Mouse (Mus musculus) embryonic facial prominence, embryonic 15.5 days (tissue): ENCODE measurements around the gene Gm21972. TPM values are rescaled to one million over a fixed set of nuclear protein-coding genes. Genes with fewer than 3 reads are reported as not detected.

Source experiments
- ATAC-seq: fragments of 200-750 bp; cut with Nextera tagmentation; 2 replicates; pipeline ENCODE4 v1.8.0; 2017; ENCODE audit warnings: low read depth, moderate TSS enrichment; ENCODE audit not compliant: insufficient number of reproducible peaks, low FRiP score, low TSS enrichment
- H3K27ac ChIP-seq: fragments of 300-500 bp; sonication (generic); replicated peaks from 2 replicates; pipeline ENCODE4 v1.5.1; 2015; ENCODE audit warnings: mild to moderate bottlenecking, inconsistent platforms
- H3K27me3 ChIP-seq: fragments of 300-500 bp; sonication (generic); 2 replicates; pipeline ENCODE4 v1.6.1; 2015; ENCODE audit warnings: inconsistent platforms
- H3K36me3 ChIP-seq: fragments of 300-500 bp; sonication (generic); 2 replicates; pipeline ENCODE4 v1.6.1; 2015; ENCODE audit warnings: mild to moderate bottlenecking, inconsistent platforms
- H3K4me1 ChIP-seq: fragments of 300-500 bp; sonication (generic); 2 replicates; pipeline ENCODE4 v1.6.1; 2015; ENCODE audit warnings: inconsistent platforms
- H3K4me2 ChIP-seq: fragments of 300-500 bp; sonication (generic); replicated peaks from 2 replicates; pipeline ENCODE4 v1.6.1; 2015; ENCODE audit warnings: mild to moderate bottlenecking, inconsistent platforms
- H3K4me3 ChIP-seq: fragments of 300-500 bp; sonication (generic); replicated peaks from 2 replicates; pipeline ENCODE4 v1.5.1; 2015; ENCODE audit warnings: mild to moderate bottlenecking, inconsistent platforms
- H3K9ac ChIP-seq: fragments of 300-500 bp; sonication (generic); 2 replicates; pipeline ENCODE4 v1.6.1; 2015; ENCODE audit warnings: inconsistent platforms
- H3K9me3 ChIP-seq: fragments of 300-500 bp; sonication (generic); replicated peaks from 2 replicates; pipeline ENCODE4 v1.6.1; 2016; ENCODE audit warnings: inconsistent platforms
- WGBS: fragments of 180-500 bp; shearing (Covaris S2); methylation state at CpG from one replicate; pipeline ENCODE4 v1.1.7; 2015; 5-methylcytosine and 5-hydroxymethylcytosine counted together
- polyA plus RNA-seq: library from polyadenylated mRNA; unstranded; fragments of >200 nt; fragmentation: Nextera tagmentation; extraction: Ambion mirVana; gene quantifications from 2 replicates; pipeline ENCODE4 v1.2.1, GENCODE M21; 2015

Gm21972 gene
- polyA plus RNA-seq, 1 experiment from 2014 or later = not detected

- Histone ChIP-seq H3K9ac (no peak overlapping the region), H3K27me3 (no peaks in the 10 kb centered on the region), H3K4me3 (no peak overlapping the region), H3K4me2 (no peak overlapping the region), H3K27ac (no peak overlapping the region), H3K4me1 (no peaks in the 10 kb centered on the region), H3K36me3 (peaks cover 36% of the 10 kb centered on the region), H3K9me3 (no peaks in the 10 kb centered on the region)
- WGBS = 80% methylated on average over 7 of the region's 7 CpGs
- no peak for ATAC-seq
These were observed 60.6 kb downstream of the Gm21972 start for GRCm38 (mm10) chr1:86194044-86194443.

GRCm38 (mm10) chr1:86198276-86198675 lies 64.8 kb downstream of the Gm21972 start:
- Histone ChIP-seq H3K27me3 (no peaks in the 10 kb centered on the region), H3K9me3 (no peaks in the 10 kb centered on the region), H3K36me3 (peaks cover 59% of the 10 kb centered on the region), H3K4me2 (no peak overlapping the region), H3K9ac (no peak overlapping the region), H3K4me3 (no peak overlapping the region), H3K4me1 (no peaks in the 10 kb centered on the region), H3K27ac (no peak overlapping the region)
- no peak for ATAC-seq
- 86% methylated on average over 6 of the region's 6 CpGs for WGBS

- no peak overlapping the region for H3K27ac ChIP-seq
- H3K36me3 ChIP-seq = peaks cover 67% of the 10 kb centered on the region
- H3K4me3 ChIP-seq = no peak overlapping the region
- 84% methylated on average over 5 of the region's 5 CpGs for whole genome bisulfite sequencing
- H3K4me2 ChIP-seq = no peak overlapping the region
- no peak overlapping the region for H3K9ac ChIP-seq
- H3K27me3 ChIP-seq = no peaks in the 10 kb centered on the region
- no peaks in the 10 kb centered on the region for H3K9me3 ChIP-seq
- ATAC-seq = no peak
- H3K4me1 ChIP-seq = no peaks in the 10 kb centered on the region
These were observed 65.6 kb downstream of the Gm21972 start for GRCm38 (mm10) chr1:86199026-86199425.

DNA sequence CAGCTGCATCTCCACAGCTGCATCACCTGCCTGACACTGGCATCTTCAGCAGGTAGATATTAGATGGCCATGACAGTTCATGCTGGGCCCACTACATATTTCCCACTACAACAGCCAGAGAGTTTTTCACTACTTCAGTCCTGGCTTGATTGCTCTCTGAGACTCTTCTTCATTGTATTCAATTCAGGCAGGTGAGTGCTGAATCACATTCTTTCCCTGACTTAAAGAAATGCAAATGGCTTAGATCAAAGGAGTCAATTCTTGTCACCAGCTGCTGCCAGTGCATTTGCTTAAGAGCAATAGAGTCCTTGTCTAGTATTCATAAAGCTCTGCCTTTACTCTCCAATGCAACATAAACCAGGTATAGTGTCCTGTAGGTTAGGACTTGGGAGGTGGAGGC lies 67.9 kb downstream of the Gm21972 start:
- H3K9me3 ChIP-seq = no peaks in the 10 kb centered on the region
- H3K27me3 ChIP-seq = no peaks in the 10 kb centered on the region
- H3K4me2 ChIP-seq = no peak overlapping the region
- no peak overlapping the region for H3K27ac ChIP-seq
- H3K9ac ChIP-seq = no peak overlapping the region
- peaks cover 61% of the 10 kb centered on the region for H3K36me3 ChIP-seq
- no peaks in the 10 kb centered on the region for H3K4me1 ChIP-seq
- H3K4me3 ChIP-seq = no peak overlapping the region
- no peak for ATAC-seq

GRCm38 (mm10) chr1:86202617-86203219 lies 69.3 kb downstream of the Gm21972 start:
- Histone ChIP-seq H3K9ac (no peak overlapping the region), H3K27me3 (no peaks in the 10 kb centered on the region), H3K4me3 (no peak overlapping the region), H3K9me3 (no peaks in the 10 kb centered on the region), H3K4me1 (no peaks in the 10 kb centered on the region), H3K36me3 (peaks cover 57% of the 10 kb centered on the region), H3K27ac (peak overlapping the region; percentile 22; the same call in 1 of the 2 replicates), H3K4me2 (no peak overlapping the region)
- no peak for ATAC-seq
- WGBS = 73% methylated on average over 9 of the region's 9 CpGs

DNA sequence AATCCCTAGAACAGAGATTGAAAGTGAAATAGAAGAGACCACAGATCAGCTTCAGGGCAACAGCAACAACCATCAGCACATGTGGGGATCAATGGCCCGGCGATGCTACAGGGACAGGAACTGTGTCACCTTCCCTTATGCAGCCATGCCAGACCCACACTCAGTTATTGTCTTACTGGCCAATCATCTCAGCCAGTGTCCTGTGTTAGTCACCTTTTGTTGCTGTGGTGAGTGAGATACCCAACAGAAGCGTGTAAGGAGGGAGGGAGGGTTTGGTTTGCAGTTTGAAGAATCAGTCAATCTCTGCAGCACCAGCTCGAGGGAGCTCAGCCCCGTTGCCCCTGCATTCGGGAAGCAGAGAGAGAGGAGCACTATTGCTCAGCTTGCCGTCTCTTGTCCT lies 77.2 kb downstream of the Gm21972 start:
- H3K4me3 ChIP-seq = no peak overlapping the region
- peaks cover 31% of the 10 kb centered on the region for H3K36me3 ChIP-seq
- no peak overlapping the region for H3K27ac ChIP-seq
- 85% methylated on average over 7 of the region's 7 CpGs for WGBS
- H3K27me3 ChIP-seq = no peaks in the 10 kb centered on the region
- no peaks in the 10 kb centered on the region for H3K9me3 ChIP-seq
- no peak for ATAC-seq
- no peaks in the 10 kb centered on the region for H3K4me1 ChIP-seq
- no peak overlapping the region for H3K4me2 ChIP-seq
- no peak overlapping the region for H3K9ac ChIP-seq

GRCm38 (mm10) chr1:86211498-86211897 lies 78.1 kb downstream of the Gm21972 start:
- Histone ChIP-seq H3K36me3 (peaks cover 31% of the 10 kb centered on the region), H3K4me1 (no peaks in the 10 kb centered on the region), H3K4me3 (no peak overlapping the region), H3K27me3 (no peaks in the 10 kb centered on the region), H3K4me2 (no peak overlapping the region), H3K27ac (no peak overlapping the region), H3K9ac (no peak overlapping the region), H3K9me3 (no peaks in the 10 kb centered on the region)
- ATAC-seq = no peak
- 96% methylated on average over 1 of the region's 1 CpGs for WGBS

Other genes with a start within 250 kb of the Gm21972 start
- gene Itm2c, start 239.4 kb upstream of the Gm21972 start, polyA plus RNA-seq = 283 and 290 TPM in 2 replicates
- 0.45 and 1.2 TPM in 2 replicates for gene 4933407L21Rik, start 205.2 kb upstream of the Gm21972 start, polyA plus RNA-seq
- gene Gpr55, start 172.6 kb upstream of the Gm21972 start, polyA plus RNA-seq = 0.19 and 0.26 TPM in 2 replicates
- gene Spata3, start 116.8 kb upstream of the Gm21972 start, polyA plus RNA-seq = 0.24 TPM in 1 of 2 replicates, not detected in the other
- 0.66 and 0.81 TPM in 2 replicates for gene 2810459M11Rik, start 87.8 kb upstream of the Gm21972 start, polyA plus RNA-seq
- gene Psmd1, start 69.2 kb upstream of the Gm21972 start, polyA plus RNA-seq = 146 and 149 TPM in 2 replicates
- gene Htr2b, start 21.7 kb upstream of the Gm21972 start, polyA plus RNA-seq = 0.89 and 1.4 TPM in 2 replicates
- gene Armc9, start 21.1 kb downstream of the Gm21972 start, polyA plus RNA-seq = 22.5 and 25.4 TPM in 2 replicates
- gene B3gnt7, start 169.2 kb downstream of the Gm21972 start, polyA plus RNA-seq = 4.4 and 5.5 TPM in 2 replicates
- gene Ncl, start 225.8 kb downstream of the Gm21972 start, polyA plus RNA-seq = 362 and 366 TPM in 2 replicates